Mouse (Mus musculus): ENCODE measurements at regions not wholly inside any gene's neighbourhood (a gene's known extent, or its start where the extent isn't known, plus 50 kb on each side); places are given as distances from the start of the nearest gene placed in this dataset.

DNA sequence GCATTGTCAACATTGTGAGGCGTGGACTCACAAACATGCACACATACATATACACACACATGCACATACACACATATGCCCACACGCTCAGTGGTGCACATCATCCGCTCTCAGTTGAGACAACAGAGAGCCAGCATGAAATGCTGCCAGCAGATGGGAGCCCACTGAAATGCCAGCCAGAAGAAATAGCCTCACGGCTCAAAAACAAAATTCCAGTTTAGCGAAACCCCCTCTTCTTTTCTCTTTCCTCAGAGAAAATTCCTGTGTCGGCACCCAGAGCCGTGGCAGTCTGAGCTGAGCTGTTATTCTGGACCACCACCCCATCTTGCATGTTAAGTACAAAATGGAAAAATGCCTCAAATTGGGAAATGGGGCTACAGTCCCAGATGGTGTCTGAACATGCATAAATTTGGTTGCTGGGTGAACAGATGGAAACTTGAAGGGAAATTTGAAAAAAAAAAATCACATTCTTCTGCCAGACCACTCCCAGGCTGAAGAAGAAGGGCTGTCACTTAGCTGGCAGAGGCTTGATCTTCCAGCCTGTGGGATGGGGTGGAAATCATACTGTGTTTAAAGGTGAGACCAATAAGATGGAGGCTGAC lies 72.9 kb upstream of the Vstm2b start:
- TF ChIP-seq CTCF (conservative IDR thresholded peaks at IDR 0.05; ENCODE audit: insufficient read depth, insufficient read length, low read depth, low read length): no peak
- TF ChIP-seq POLR2A (IDR thresholded peaks at IDR 0.05; ENCODE audit: low read depth, low read length): no peak
